Mouse (Mus musculus): Measurements from ENCODE around the gene Rab3il1.

Gene Rab3il1

GRCm38 (mm10) chr19:9982852-9983542, 18.5 kb upstream of the Rab3il1 start:
- DNase-seq (ENCODE audit: low spot score in 2 of 2) = peak in 1 of 2 experiments; percentile 67

- DNase-seq (ENCODE audit: low spot score in 2 of 2) = no peak
Measured at GRCm38 (mm10) chr19:9984111-9985055, 17.1 kb upstream of the Rab3il1 start.

GRCm38 (mm10) chr19:9985190-9985899, 16.1 kb upstream of the Rab3il1 start:
- no peak for DNase-seq (ENCODE audit: low spot score in 2 of 2)

GRCm38 (mm10) chr19:9985900-9986421, 15.5 kb upstream of the Rab3il1 start:
- no peak for DNase-seq (ENCODE audit: low spot score in 2 of 2)

GRCm38 (mm10) chr19:9987192-9987591, 14.3 kb upstream of the Rab3il1 start:
- DNase-seq (ENCODE audit: low spot score in 2 of 2) = no peak

- no peak for DNase-seq (ENCODE audit: low spot score in 2 of 2)
Measured at GRCm38 (mm10) chr19:9987593-9987992, 13.9 kb upstream of the Rab3il1 start.

- DNase-seq (ENCODE audit: low spot score in 2 of 2) = peak in 1 of 2 experiments; percentile 30
Measured at GRCm38 (mm10) chr19:9989171-9989883, 12.1 kb upstream of the Rab3il1 start.

- no peak for DNase-seq (ENCODE audit: low spot score in 2 of 2)
Measured at GRCm38 (mm10) chr19:9989884-9990256, 11.6 kb upstream of the Rab3il1 start.

GRCm38 (mm10) chr19:9991304-9991703, 10.2 kb upstream of the Rab3il1 start:
- DNase-seq (ENCODE audit: low spot score in 2 of 2) = peak; percentile 74 to 83

- no peak for DNase-seq (ENCODE audit: low spot score in 2 of 2)
Measured at GRCm38 (mm10) chr19:9992011-9992958, 9.2 kb upstream of the Rab3il1 start.

GRCm38 (mm10) chr19:9993036-9993656, 8.3 kb upstream of the Rab3il1 start:
- peak; percentile 88 to 89 for DNase-seq (ENCODE audit: low spot score in 2 of 2)

- DNase-seq (ENCODE audit: low spot score in 2 of 2) = no peak
Measured at GRCm38 (mm10) chr19:9997204-9998062, 4.0 kb upstream of the Rab3il1 start.

- no peak for DNase-seq (ENCODE audit: low spot score in 2 of 2)
Measured at GRCm38 (mm10) chr19:9998063-9998416, 3.4 kb upstream of the Rab3il1 start.

GRCm38 (mm10) chr19:9998736-9999486, 2.6 kb upstream of the Rab3il1 start:
- DNase-seq (ENCODE audit: low spot score in 2 of 2) = no peak

GRCm38 (mm10) chr19:10000330-10000729, 1.1 kb upstream of the Rab3il1 start:
- DNase-seq (ENCODE audit: low spot score in 2 of 2) = peak in 1 of 2 experiments; percentile 28

- DNase-seq (ENCODE audit: low spot score in 2 of 2) = no peak
Measured at GRCm38 (mm10) chr19:10003696-10004095, 2.2 kb downstream of the Rab3il1 start.

- no peak for DNase-seq (ENCODE audit: low spot score in 2 of 2)
Measured at GRCm38 (mm10) chr19:10011408-10011807, 9.9 kb downstream of the Rab3il1 start.

GRCm38 (mm10) chr19:10012827-10013278, 11.4 kb downstream of the Rab3il1 start:
- DNase-seq (ENCODE audit: low spot score in 2 of 2) = no peak
